In the genomic region with DNA sequence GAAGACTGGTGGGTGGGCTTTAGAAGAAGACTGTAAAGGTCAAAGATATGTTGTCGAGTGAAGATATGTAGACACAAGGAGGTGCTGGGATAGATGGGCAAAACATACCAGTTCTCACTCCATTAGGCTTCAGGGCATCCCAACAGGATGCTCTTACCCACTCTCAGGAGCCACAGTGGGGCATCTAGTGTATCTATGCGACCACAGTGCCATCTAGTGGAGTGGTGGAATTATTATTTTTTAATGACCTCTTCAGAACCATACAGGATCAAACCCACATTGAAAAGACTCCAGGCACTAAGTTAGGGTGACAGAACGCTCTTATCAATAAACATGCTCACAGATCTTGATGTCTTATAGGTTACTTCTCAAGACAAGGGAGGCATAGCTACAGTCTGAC, we compare ENCODE assay signal across 8 mouse cellular contexts.
A peak's percentile ranks its signal among the peaks of the same experiment; 100 is the strongest.
DNase-seq lines count a peak whose midpoint lies in the region; ATAC-seq and TF ChIP-seq lines count a peak whose summit lies in the region.
"Had no signal": no experiment of that assay in that cellular context is flagged by ENCODE, and none has a peak within 500 bp of the region (broad histone marks: within the 10 kb centered on the region; RNA-seq: fewer than 3 reads in every experiment).

No protein-coding gene starts in this region.

- H3K4me1 ChIP-seq in embryonic fibroblast, embryonic 13.5 days (ENCODE audit: control insufficient read depth, insufficient read depth, low read length) = peaks cover 14% of the 10 kb centered on the region; the same call in 1 of the 2 replicates
- peaks cover 16% of the 10 kb centered on the region for H3K4me1 ChIP-seq in neural tube, embryonic 13.5 days (replicated peaks)

- H3K9me3 ChIP-seq in neural tube, embryonic 13.5 days = no peaks in the 10 kb centered on the region
- H3K9me3 ChIP-seq: limb, embryonic 12.5 days had no signal

- H3K4me2 ChIP-seq in neural tube, embryonic 13.5 days = no peak overlapping the region
- H3K4me2 ChIP-seq: limb, embryonic 12.5 days had no signal

- H3K4me3 ChIP-seq in embryonic fibroblast, embryonic 13.5 days (ENCODE audit: insufficient read depth, low read length) = no peak overlapping the region
- no peak overlapping the region for H3K4me3 ChIP-seq in neural tube, embryonic 13.5 days
- H3K4me3 ChIP-seq: limb, embryonic 12.5 days had no signal

- H3K36me3 ChIP-seq in neural tube, embryonic 13.5 days = no peaks in the 10 kb centered on the region
- H3K36me3 ChIP-seq: limb, embryonic 12.5 days had no signal

- ATAC-seq in neural tube, embryonic 13.5 days (ENCODE audit: low read depth) = peak; percentile 29; the same call in 1 of the 2 replicates

- WGBS in neural tube, embryonic 13.5 days = 52% methylated on average over 3 of the region's 3 CpGs

- peak overlapping the region; percentile 98 for H3K27ac ChIP-seq in embryonic fibroblast, embryonic 13.5 days (ENCODE audit: insufficient read depth, low read length)
- H3K27ac ChIP-seq in neural tube, embryonic 13.5 days (replicated peaks) = no peak overlapping the region

- TF ChIP-seq POLR2A in embryonic fibroblast, embryonic 13.5 days (IDR thresholded peaks at IDR 0.05; ENCODE audit: low read depth, low read length) = no peak

- no peak for TF ChIP-seq CTCF in embryonic fibroblast, embryonic 13.5 days (IDR thresholded peaks at IDR 0.05; ENCODE audit: borderline replicate concordance, insufficient read depth, low read length)

- DNase-seq in 416B (ENCODE audit: low read depth) (peak; percentile 67), liver (peak; percentile 43)
- DNase-seq in CD4-positive helper T cell, adult 2 months (ENCODE audit: low read depth, low spot score) = peak; percentile 47
- peak; percentile 81 for DNase-seq in brain, adult 2 months (ENCODE audit: low read depth, low spot score)
- DNase-seq in hindlimb bud, embryonic 11.5 days (ENCODE audit: extremely low spot score, low read depth, low spot score) = peak; percentile 72

- peaks cover 11% of the 10 kb centered on the region for H3K27me3 ChIP-seq in neural tube, embryonic 13.5 days
- H3K27me3 ChIP-seq: limb, embryonic 12.5 days had no signal

- no peak overlapping the region for H3K9ac ChIP-seq in neural tube, embryonic 13.5 days
- H3K9ac ChIP-seq: limb, embryonic 12.5 days had no signal
